Mouse (Mus musculus) urinary bladder, postnatal 14 days (tissue): ENCODE measurements around the gene Dusp22.

Experiments
- DNase-seq: peaks from one replicate; pipeline ENCODE4 v3.0.0; 2021; ENCODE audit warnings: low spot score

The Dusp22 gene

GRCm38 (mm10) chr13:30715573-30715972, 55.8 kb downstream of the Dusp22 start:
- no peak for DNase-seq

- DNase-seq, result no peak
Observed at GRCm38 (mm10) chr13:30716611-30717010, 56.8 kb downstream of the Dusp22 start.

DNA sequence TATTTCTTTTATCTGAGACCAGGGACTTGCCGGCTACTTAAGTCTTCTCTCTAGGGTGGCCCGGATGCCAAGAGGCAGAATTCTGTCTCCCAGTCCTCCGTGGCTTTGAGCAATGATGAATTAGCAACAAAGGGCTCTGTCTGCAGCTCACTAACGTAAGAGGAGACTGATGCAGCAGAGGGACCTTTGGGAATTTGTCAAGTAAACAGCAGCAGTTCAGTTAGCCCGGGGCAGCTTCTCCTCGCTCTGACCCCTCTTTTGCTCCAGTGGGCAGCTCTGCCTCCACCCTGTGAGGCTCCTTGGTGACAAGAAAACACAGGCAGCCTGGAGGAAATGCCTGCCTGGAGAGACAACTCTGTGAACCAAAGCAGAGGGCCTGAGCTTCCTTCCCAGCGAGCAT, 62.8 kb downstream of the Dusp22 start:
- no peak for DNase-seq

- no peak for DNase-seq
Observed at GRCm38 (mm10) chr13:30723258-30723657, 63.5 kb downstream of the Dusp22 start.

DNA sequence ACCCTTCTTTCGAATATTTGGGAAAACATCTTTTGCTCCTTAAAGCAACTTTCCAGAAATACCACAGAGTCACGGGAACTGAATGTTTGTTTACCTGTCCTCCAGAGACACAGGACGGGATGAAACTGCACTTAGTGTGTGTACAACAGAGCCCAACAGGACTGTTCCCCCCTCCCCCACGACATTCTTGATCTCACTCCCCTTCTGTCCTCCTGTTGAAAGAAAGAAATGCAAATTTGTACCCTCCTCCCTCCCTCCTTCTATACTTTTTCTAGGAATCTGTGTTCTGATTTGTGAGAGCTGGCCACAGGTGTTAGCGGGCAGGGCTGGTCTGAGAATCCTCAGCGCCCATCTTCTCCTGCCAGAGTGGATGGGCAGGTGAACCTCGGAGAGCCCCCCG, 64.1 kb downstream of the Dusp22 start:
- no peak for DNase-seq

DNA sequence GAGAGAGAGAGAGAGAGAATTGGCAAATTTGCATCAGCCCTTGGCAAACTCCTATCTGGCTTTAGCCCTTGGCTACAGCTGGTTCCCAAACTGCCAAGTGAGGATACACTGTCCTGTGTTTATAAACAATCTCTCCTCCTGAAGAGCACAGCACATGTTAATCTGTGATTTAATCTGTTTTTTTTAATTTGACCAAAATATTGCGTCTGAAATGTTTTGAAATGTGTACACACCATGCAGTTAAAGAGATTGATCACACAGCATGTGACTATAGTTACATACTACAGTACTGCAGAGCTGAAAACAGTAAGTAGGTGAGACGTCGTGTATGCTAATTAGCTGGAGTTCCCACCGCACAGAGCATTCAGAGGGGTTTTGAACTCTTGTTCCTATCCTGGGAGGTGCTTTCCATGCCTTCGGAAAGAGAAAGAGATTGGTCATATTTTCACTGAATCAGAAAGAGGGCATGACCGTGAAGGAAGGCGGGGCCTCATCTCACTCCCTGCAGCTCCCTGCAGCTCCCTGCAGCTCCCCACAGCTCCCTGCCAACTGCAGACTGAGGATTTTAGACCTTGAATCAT, 65.0 kb downstream of the Dusp22 start:
- peak; percentile 30 for DNase-seq

DNA sequence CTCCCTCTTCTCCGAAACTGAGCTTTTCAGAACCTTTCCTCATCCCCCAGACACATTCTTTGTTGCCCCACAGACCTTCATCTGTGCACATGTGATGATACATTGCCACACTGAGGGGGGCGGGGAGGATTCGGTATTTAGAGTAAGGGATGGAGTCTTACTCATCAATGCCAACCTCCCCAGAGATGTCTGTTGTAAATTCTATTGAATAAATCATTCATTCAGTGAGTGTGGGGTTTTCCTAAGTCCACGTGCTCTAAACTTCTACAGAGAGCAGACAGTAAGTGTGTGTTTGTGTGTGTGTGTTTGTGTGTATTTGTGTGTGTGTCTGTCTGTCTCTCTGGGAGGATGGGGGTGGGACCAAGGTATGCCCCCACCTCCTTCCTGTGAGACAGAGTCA, 67.1 kb downstream of the Dusp22 start:
- no peak for DNase-seq

GRCm38 (mm10) chr13:30728155-30728554, 68.4 kb downstream of the Dusp22 start:
- DNase-seq, result no peak

GRCm38 (mm10) chr13:30729245-30729644, 69.4 kb downstream of the Dusp22 start:
- DNase-seq, result peak; percentile 28

GRCm38 (mm10) chr13:30730104-30730793, 70.5 kb downstream of the Dusp22 start:
- no peak for DNase-seq

DNA sequence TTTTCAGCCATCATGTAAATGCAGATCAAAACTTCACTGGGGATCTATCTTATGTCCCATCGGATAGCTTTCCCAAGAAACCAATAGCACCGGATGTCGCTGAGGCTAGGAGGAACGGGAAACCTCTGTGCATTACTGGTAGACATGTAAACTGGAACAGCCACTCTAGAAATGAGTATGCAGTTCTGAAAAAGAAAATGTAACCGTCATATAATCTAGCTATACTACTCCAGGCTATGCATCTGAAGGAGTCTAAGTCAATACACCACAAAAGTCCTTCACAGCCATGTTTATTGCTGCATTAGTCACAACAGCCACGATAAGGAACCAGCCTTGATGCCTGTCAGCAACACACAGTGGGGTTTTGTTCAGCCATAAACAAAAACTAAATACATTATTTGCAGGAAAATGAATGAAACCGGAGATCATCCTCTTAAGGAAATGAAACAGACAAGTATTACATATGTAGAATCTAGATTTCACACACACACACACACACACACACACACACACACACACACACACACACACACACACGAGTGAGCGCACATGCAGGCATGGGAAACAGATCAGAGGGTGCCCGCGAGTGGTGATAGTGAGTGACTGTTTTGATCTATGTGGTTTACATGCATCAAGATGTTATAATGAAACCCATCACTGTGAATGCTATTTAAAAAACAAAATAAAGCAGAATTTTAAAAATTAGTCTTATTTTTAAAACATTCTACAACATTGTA, 73.1 kb downstream of the Dusp22 start:
- no peak for DNase-seq

DNA sequence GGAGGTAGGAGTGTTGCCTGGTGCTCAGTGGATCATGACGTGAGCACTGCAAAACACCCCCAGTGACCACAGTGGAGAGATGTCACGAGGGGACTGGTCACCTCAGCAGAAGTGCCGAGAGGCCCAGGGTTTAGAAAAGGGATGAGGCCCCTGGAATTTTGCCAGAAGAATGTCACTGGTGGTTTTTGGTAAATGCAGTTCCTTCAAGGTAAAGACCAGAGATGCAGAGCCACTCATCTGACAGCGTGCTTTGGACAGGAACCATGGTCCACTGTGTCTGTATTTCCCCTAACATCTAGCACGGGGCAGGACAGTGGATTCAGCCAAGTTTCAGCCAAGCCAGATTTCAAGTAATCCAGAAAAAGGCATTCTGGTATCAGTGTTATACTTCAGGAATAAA, 76.9 kb downstream of the Dusp22 start:
- DNase-seq, result no peak

DNA sequence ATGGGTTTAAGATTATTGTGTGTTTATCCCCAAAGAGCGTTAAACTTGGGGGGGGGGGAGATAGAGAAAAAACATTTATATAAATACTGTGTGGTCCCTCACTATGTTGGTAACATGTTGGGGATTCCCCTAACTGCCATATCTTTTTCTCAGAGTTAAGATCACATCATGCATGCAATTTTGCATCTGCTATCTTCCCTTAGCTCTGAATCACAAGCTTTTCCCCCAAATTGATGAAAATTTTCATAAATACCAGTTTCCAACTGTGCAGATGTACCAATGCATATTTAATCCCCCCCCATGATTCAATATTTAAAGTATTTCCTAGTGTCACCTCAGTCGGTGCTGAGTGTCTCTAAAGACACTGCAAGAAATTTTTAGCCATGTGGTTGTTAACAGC, 77.5 kb downstream of the Dusp22 start:
- DNase-seq, result no peak

GRCm38 (mm10) chr13:30738310-30738840, 78.6 kb downstream of the Dusp22 start:
- no peak for DNase-seq

GRCm38 (mm10) chr13:30741172-30741571, 81.4 kb downstream of the Dusp22 start:
- DNase-seq, result no peak

DNA sequence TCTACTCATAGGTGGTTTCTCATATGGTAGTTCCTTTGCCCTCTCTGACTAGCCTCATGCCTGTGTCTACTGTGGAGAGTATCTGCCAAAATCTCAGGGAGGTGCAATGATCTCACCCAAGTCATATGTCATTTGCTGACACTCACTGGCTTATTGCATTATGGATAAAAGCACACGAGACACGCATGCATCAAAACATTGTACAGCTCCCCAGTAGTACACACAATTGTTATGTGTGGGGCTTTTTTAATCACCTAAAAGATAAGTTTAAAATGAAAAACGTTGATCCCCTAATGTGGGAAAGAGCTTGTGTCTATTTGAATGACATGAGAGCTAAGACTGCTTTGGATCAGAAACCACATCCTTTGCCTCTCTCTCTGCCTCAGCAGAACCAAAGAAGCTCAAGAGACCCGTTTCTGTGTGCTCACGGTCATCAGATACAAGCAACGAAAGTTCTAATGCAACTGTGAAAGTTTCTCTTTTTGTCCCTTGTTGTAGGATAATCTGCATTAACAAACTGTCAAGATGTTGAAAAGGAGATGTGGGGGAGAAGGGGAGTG, 82.7 kb downstream of the Dusp22 start:
- no peak for DNase-seq

DNA sequence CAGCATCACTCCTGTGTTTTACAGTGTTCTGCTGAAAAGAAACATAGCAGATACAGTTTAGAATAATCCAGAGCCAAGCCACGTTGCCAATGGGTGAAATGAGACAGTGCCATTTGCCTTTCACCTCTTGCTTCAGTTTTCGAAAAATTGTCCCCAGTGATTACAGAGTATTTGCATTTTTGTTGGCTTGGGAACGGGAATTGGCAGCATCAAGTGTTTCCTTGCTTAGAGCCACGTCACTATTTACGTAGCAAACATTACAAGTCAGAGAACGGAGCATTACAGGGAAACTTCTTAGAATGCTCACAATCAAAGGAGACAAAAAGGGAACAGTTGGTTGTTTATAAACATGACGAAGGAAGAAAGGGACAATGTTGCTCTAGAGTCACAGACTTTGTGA, 85.3 kb downstream of the Dusp22 start:
- no peak for DNase-seq

DNA sequence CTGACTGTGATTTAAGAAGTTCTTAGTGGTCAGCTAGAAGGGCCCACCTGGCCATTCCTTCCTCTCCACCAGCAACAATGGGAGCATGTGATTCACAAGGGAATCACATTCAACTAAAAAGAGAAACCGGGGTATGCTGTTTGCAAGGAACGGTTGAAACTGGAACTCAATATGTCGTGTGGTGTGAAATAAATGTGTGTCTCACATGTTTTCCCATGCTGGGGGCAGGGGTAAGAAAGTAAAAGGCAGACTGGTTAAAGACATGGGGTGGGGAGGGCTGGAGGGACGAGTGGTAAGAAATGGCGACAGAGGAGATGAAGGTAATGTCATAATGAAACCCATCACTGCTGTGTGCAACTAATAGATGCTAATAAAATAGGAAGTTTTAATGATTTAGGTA, 87.3 kb downstream of the Dusp22 start:
- DNase-seq, result no peak

DNA sequence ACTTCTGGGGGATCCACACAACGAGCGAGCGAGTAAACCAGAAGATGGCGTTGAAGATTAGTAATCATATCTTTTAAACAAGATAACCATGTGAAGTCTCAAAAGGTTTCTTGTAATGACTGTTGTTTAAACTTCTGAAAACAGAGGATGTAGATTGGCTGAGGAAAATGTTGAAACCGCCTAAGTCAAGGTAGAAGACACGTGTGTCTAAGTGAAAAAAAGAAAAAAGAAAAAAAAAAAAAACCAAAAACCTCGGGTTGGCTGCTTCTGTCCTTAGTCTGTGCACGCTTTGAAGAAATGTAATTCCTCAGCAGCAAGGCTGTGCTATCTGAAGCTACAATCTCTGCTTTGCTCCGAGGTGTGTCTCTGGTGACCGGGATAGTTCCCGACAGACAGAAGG, 87.7 kb downstream of the Dusp22 start:
- no peak for DNase-seq

DNA sequence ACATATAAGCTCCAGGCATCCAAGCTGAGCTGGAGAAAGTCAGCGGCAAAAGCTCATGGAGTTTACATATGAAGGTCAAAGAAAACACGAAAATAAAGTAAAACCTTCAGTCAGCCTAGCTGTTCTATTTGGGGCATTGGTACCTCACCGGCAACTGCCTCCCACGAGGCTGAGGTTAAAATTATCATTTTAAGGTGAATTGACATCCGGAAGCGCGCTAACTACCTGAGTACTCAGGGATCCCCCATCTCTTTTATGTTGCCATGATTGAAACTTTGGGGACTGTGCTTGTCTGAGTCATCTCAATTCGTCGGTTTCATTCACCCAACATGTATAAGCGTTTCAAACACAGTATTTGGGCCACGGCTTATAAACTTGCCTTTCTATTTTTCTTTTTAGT, 88.5 kb downstream of the Dusp22 start:
- DNase-seq, result no peak

DNA sequence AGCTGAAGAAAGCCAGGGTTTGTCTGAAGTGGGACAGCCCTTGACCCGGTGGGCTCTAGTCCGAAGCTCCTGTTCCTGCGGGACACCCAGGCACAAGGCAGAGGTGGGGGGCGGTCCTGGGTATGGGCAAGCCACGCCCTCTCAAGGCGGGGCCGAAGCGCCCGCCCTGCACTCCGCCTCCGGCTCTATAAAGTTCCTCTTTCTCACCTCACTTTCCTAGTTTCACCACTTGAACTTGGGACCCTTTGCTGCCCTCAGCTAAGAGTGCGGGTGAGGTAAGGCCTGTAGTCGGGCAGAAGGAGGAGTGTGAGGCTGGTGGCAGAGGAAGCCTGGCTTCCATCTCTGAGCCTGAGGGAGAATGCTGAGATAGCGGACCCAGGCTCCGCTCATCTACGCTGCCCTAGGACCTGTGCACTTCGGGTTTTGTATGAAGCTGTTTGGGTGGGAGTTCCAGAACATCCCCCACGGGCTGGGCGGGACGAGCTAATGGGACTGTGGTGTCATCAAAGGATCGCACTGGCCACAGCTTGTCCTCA, 89.3 kb downstream of the Dusp22 start, which contains the start of gene Irf4:
TSS of gene Irf4 (plus strand) at position 206 of the 536 bp plus-strand sequence.
- DNase-seq, result peak; percentile 57

- no peak for DNase-seq
Observed at GRCm38 (mm10) chr13:30749557-30750141, 89.8 kb downstream of the Dusp22 start.
